In the genomic region with DNA sequence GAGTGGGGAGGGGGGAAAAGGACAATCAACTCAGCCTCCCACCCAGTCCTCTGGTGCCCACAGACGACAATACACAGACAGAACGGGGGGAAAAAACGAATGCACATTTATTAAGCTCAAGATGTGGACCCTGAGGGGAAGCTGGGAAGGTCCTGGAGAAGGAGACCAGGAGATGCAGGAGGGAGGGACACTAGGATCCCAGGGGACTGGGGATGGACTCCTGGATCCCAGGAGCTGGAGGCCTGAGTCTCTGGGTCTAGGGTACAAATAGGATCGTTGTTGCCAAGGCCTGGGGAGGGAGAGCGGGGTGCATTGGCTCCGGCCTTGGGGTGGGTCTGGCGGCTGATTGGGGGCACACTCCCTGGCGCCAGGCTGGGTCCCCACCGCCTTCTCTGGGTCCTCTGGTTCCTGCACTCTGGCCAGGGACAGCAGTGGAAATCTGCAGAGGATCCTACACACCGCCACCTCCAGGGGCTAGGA, we compare ENCODE assay signal across 8 mouse cellular contexts. TPM values are rescaled to one million over a fixed set of nuclear protein-coding genes. Genes with fewer than 3 reads are reported as not detected.
DNase-seq lines count a peak whose midpoint lies in the region; ATAC-seq and TF ChIP-seq lines count a peak whose summit lies in the region.

A gene (minus strand): TSS at position 51 of the 480 bp plus-strand sequence.

- no peaks in the 10 kb centered on the region for H3K79me2 ChIP-seq in liver, adult 2 months (ENCODE audit: control insufficient read depth, insufficient read depth, low read length)

- no peaks in the 10 kb centered on the region for H3K27me3 ChIP-seq in liver, adult 2 months (ENCODE audit: control insufficient read depth, insufficient read depth, low read length)
- H3K27me3 ChIP-seq in heart, postnatal 0 days (ENCODE audit: control insufficient read depth, insufficient read depth, low read length), result peaks cover 40% of the 10 kb centered on the region
- H3K27me3 ChIP-seq in neural tube, embryonic 14.5 days (ENCODE audit: control insufficient read depth, insufficient read depth, low read length), result peaks cover 13% of the 10 kb centered on the region

- H3K27ac ChIP-seq in liver, adult 2 months (replicated peaks; ENCODE audit: insufficient read depth, low read depth, low read length), result peak within 1 kb of the TSS; percentile 17; the same call in 1 of the 2 replicates
- H3K27ac ChIP-seq in heart, postnatal 0 days (ENCODE audit: low read depth), result peak within 1 kb of the TSS; percentile 79
- no peak within 1 kb of the TSS for H3K27ac ChIP-seq in neural tube, embryonic 14.5 days (ENCODE audit: low read depth, low read length)

- H3K36me3 ChIP-seq in liver, adult 2 months (ENCODE audit: control insufficient read depth, insufficient read depth, low read length), result no peaks in the 10 kb centered on the region
- no peaks in the 10 kb centered on the region for H3K36me3 ChIP-seq in heart, postnatal 0 days (replicated peaks; ENCODE audit: control insufficient read depth, insufficient read depth, low read length)
- H3K36me3 ChIP-seq in neural tube, embryonic 14.5 days (ENCODE audit: control insufficient read depth, insufficient read depth, low read length), result no peaks in the 10 kb centered on the region

- no peak for TF ChIP-seq EP300 in heart, postnatal 0 days (IDR thresholded peaks at IDR 0.05; ENCODE audit: low read depth)

- no peak for TF ChIP-seq CTCF in liver, adult 2 months (IDR thresholded peaks at IDR 0.05; ENCODE audit: low read depth, low read length)
- TF ChIP-seq CTCF in heart, postnatal 0 days (IDR thresholded peaks at IDR 0.05; ENCODE audit: low read depth), result no peak

- DNase-seq in liver, adult 2 months (ENCODE audit: extremely low read depth, low read depth, low spot score), result no peak
- no peak for DNase-seq in liver
- no peak for DNase-seq in heart, postnatal 0 days (ENCODE audit: low spot score)
- no peak for DNase-seq in left cerebral cortex, postnatal 4 days
- DNase-seq in urinary bladder, postnatal 10 days (ENCODE audit: low spot score), result no peak
- no peak for DNase-seq in cerebellum, postnatal 10 days

- H3K4me2 ChIP-seq in heart, postnatal 0 days (ENCODE audit: low read depth, low read length), result peak within 1 kb of the TSS; percentile 62
- H3K4me2 ChIP-seq in neural tube, embryonic 14.5 days (ENCODE audit: low read depth, low read length), result peak within 1 kb of the TSS; percentile 25

- no peak for ATAC-seq in common myeloid progenitor, adult 5-6 weeks (replicated peaks; ENCODE audit: low read depth, poor library complexity, severe bottlenecking)
- ATAC-seq in heart, postnatal 0 days (ENCODE audit: insufficient read depth, low read depth), result no peak
- ATAC-seq in neural tube, embryonic 14.5 days (ENCODE audit: low read depth), result no peak

- H3K4me1 ChIP-seq in liver, adult 2 months (ENCODE audit: control insufficient read depth, insufficient read depth, low read length), result no peaks in the 10 kb centered on the region
- H3K4me1 ChIP-seq in heart, postnatal 0 days (ENCODE audit: control insufficient read depth, insufficient read depth), result peaks cover 7% of the 10 kb centered on the region; the same call in 1 of the 2 replicates
- H3K4me1 ChIP-seq in neural tube, embryonic 14.5 days (ENCODE audit: control insufficient read depth, insufficient read depth, low read length), result no peaks in the 10 kb centered on the region

- H3K4me3 ChIP-seq in liver, adult 2 months (ENCODE audit: insufficient read depth, low read depth, low read length), result peak within 1 kb of the TSS; percentile 58
- H3K4me3 ChIP-seq in heart, postnatal 0 days (ENCODE audit: low read depth, low read length), result peak within 1 kb of the TSS; percentile 44
- H3K4me3 ChIP-seq in neural tube, embryonic 14.5 days (ENCODE audit: low read depth, low read length), result no peak within 1 kb of the TSS

- no peaks in the 10 kb centered on the region for H3K9me3 ChIP-seq in heart, postnatal 0 days (replicated peaks; ENCODE audit: control insufficient read depth, low read length)
- no peaks in the 10 kb centered on the region for H3K9me3 ChIP-seq in neural tube, embryonic 14.5 days (ENCODE audit: control insufficient read depth, low read length)

- TF ChIP-seq POLR2A in liver, adult 2 months (IDR thresholded peaks at IDR 0.05; ENCODE audit: extremely low read depth, insufficient read depth, low read length), result no peak

- H3K9ac ChIP-seq in liver, adult 2 months (ENCODE audit: low read depth, low read length), result peak within 1 kb of the TSS; percentile 46
- H3K9ac ChIP-seq in heart, postnatal 0 days (replicated peaks; ENCODE audit: low read depth, low read length), result peak within 1 kb of the TSS; percentile 53
- no peak within 1 kb of the TSS for H3K9ac ChIP-seq in neural tube, embryonic 14.5 days (replicated peaks; ENCODE audit: low read depth, low read length)

- intact Hi-C loops in left cerebral cortex, postnatal 4 days (cut with DNase I), result no loop called here

- 60% methylated on average over 10 of the region's 10 CpGs for WGBS in liver, adult 2 months
- WGBS in heart, postnatal 0 days, result 38% methylated on average over 9 of the region's 10 CpGs
- WGBS in neural tube, embryonic 14.5 days, result 31% methylated on average over 10 of the region's 10 CpGs

RNA-seq across cellular contexts. Expression of the gene that starts here (rescaled TPM):
- total RNA-seq in liver, adult 2 months (2014; rRNA removed), result 3.6 and 3.8 TPM in 2 replicates
- polyA plus RNA-seq in liver, adult 2 months (2012; rRNA removed), result 5.4 and 7.8 TPM in 2 replicates
- total RNA-seq in common myeloid progenitor, adult 5-6 weeks (2017), result 216 and 242 TPM in 2 replicates
- 54.3 and 69.7 TPM in 2 replicates for total RNA-seq in heart, postnatal 0 days (2014; rRNA removed; ENCODE audit: low replicate concordance)
- polyA plus RNA-seq in heart, postnatal 0 days (2015; fragmentation: Nextera tagmentation; extraction: Ambion mirVana), result 41.5 and 46.4 TPM in 2 replicates
- 10 to 100 TPM; 23.5 to 25.4 TPM for total RNA-seq in left cerebral cortex, postnatal 4 days (2021)
- polyA plus RNA-seq in neural tube, embryonic 14.5 days (2014; fragmentation: Nextera tagmentation; extraction: Ambion mirVana), result 7.8 and 12.9 TPM in 2 replicates
